Mouse (Mus musculus): Measurements from ENCODE around the gene AL607142.1. TPM values are rescaled to one million over a fixed set of nuclear protein-coding genes. Genes with fewer than 3 reads are reported as not detected.

AL607142.1 gene
- total RNA-seq, 2 experiments from 2014 or later = not detected

DNA sequence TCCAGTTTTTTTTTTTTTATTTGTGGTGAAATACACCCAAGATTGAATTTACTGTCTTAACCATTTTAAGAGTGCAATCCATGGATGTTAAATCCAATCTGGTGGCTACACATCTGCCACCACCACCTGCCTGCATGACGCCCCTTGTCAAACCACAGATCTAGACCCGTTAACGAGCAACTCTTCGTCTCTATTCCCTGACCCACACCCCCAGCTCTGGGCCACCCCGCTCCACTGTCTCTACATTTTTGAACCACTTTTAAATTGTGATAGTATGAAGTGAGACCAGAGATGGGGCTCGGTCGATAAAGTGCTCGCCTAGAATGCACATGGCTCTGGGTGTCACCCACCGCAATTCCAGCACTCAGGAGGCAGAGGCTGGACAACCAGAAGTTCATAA lies 8.3 kb upstream of the AL607142.1 start:
- DNase-seq (ENCODE audit: low spot score in 2 of 2) = no peak

DNA sequence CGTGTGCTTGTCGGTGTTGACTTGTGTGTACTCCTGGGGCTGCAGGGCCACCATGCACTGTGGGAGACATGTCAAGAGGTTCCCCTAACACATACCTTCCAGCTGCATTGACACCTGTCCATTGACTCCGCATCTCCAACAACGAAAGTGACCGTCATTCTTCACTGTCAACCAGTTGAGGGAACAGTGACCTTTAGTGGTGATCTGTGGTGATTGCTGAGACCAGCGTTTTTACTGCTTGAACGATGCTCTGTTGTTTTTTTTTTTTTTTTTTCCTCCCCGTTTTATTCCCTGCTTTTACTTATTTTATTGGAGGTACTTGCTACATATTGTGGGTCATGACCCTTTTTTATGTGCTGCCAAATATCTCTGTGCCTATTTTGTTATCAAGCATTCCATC lies 7.3 kb upstream of the AL607142.1 start:
- DNase-seq (ENCODE audit: low spot score in 2 of 2) = no peak

DNA sequence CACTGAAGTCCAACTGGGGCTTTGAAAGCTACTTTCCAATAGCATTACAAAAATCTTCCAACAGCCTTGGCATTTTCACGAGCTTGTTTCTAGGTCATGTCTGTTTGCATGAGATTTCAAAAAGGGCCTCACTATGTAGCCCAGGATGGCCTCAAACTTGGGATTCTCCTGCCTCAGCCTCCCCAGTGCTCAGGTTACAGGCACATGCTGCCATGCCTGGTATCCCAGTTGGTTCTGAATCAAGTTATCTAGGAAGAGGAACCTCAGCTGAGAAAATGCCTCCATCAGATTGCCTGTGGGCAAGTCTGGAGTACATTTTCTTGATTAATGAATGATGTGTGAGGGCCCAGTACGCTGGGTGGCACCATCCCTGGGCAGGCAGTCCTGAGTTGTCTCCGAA lies 6.6 kb upstream of the AL607142.1 start:
- DNase-seq (ENCODE audit: low spot score in 2 of 2) = no peak

DNA sequence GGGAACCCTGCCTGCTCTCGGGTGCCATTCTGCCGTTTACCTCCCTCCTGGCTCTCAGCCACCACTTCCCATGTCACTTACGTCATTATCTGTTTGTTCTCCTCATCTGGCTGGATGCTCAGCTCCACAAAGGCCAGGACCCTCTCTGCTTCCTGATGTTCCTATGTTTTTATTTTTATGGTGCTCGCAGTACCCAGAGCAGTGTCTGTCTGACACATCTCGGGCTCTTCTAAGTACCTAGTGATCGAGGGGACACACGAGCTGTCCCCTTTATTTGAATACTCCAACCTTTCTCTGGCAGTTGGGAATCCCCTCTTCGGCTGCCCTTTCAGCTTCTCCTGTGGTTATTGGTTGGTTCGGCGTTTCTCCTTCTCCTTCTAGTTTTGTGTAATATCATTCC lies 6.0 kb upstream of the AL607142.1 start:
- no peak for DNase-seq (ENCODE audit: low spot score in 2 of 2)

DNA sequence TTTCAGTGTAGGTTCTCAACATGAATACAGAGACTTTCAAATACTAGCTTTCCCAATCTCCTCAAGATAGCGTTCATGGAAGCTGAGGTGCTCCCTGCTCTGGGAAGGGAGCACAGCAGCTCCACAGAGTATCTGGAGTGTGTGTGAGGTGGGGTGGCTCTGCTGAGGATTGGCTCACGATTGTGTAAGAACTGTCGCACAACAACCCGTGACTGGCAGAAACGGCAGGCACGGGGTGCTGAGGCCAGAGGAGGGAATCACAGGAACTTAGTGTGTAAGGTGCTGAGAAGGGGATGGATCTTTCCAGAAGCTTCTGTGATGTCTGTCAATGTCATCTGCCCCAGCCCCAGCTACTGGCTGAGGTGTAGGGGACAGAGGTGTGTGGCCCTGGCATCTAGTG lies 3.1 kb upstream of the AL607142.1 start:
- DNase-seq (ENCODE audit: low spot score in 2 of 2) = no peak

DNA sequence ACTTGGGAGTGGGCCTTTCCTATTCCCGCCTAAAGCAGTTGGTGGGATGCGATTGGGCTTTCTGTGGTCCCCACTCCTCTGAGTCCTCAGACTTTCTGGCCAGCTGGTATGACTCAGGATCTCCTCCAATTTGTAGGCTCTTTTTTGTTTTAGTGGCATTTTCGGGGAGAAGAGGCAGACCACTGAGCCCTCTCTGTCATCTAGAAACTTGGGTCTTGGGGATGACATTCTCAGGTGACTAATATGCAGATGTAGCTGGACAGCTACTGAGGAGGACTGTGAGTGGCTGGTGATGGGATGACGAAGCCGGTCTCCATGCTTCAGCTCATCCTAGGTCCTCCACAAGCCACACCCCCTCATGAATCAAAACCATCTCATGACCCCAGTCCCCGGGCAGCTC lies 2.6 kb upstream of the AL607142.1 start:
- DNase-seq (ENCODE audit: low spot score in 2 of 2) = no peak

DNA sequence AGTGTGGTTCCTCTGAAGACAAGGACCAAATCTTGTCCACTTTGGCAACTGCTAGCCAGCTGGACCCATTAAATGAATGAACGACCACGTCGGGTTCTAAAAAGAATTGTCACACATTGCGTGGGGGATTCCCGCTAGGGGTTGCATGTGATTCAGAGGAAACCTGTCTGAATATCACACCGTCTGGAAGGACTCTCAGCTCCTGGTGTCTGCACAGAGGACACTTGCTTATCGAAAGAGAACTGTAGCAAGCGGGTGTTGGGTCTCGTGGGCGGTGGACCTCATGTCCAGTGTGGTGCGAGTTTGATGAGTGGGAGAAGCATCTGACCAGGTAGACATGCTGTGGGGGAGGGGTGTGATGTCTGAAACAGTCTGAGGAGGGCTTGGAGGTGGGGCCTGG lies 2.0 kb upstream of the AL607142.1 start:
- DNase-seq (ENCODE audit: low spot score in 2 of 2) = no peak

DNA sequence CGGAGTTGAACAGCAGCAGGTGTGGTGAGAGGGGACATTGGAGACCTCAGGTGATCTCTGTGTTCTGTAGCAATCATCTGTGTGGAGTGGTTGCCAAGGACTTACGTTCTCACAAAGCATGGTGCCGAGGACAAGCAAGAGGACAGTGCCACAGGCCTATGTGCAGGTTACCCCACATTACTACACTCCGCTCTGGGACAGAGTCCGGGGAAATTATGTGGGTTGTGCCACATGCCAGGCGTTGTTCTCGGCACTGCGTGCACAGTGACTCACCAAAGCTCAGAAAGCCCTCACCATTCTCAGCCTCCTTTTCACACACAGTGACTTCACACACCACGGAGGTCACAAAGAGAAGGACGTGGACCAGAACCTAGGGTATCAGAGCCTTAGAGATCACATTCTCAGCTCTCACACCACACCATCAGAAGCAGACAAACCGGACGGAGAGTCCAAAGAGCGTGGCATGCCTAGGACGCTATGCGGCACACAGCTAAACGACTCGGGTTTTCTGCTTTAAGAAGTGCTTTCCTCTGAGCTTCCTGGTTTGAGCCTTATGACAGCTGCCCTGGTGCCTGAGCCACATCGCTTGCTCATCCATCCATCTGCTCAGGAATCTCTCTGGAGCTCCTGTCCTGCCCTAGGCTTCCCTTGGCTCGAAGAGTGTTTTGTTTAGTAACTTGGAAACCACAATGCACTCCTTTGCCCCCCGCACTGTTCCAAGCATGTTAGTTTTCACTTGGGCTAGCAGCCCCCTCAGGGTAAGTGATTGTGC lies 1.3 kb upstream of the AL607142.1 start:
- no peak for DNase-seq (ENCODE audit: low spot score in 2 of 2)

DNA sequence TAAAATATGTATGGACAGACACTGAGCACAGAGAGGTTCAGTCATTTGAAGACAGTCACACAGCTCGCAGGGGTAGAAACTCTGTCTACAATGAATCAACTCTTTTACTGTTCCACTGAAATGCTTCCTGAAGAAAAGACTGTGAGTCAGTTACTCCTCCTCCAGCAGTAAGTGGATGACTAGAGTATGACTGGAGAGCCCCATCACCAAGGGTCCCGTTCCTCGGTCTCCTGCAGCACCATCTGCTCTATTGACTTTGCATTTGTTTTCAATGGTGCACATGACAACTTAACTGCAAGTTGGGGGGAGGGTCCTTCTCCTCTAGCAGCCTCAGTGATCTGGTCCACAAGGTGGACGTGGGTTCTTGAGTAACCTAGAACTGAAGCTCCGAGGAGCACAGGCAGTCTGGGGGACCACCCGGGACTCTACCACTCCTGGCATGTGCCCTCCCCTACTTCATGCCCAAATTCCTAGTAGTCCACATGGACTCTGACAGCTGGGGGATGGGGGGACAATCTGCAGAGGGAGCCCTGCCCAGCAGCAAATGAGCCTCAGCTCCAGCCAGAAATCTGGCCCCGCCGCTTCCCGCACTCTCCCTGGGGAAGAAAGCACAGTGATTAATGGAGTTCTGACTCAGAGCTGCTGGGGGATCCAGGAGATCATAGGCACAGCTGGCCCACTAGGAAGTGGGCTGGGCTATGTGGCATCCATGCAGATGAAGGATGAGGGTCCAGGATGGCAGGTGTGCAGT lies 2.2 kb downstream of the AL607142.1 start:
- DNase-seq (ENCODE audit: low spot score in 2 of 2) = peak; percentile 44 to 66

DNA sequence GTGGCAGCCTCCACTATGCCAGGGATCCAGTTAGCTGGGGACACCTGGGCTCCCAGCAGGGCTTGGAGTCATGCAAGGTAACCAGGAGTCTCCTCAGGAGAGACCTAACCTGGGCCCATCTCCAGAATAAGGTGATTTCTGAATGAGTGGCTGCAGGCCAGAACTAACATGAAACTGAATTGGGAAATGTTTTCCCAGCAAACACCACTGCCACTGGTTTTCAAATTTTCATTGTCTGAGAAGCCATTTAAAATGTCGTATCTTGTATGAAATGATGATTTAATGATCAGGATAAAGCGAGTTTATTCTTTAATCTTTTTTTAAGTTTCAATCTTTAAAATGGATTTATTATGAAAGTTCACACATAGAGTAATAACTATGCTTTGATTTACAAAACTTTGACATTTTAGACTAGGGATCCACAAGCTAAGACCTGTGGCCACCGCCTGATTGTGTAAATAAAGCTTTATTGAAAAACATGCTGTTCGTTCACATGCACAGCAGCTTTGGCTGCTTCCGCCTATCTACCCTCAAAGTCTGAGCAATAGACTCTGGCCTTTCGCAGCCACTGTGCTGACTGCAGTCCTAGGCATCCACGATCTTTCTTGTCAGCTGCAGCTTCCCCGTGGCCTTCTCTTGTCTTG lies 2.9 kb downstream of the AL607142.1 start:
- DNase-seq (ENCODE audit: low spot score in 2 of 2) = no peak

DNA sequence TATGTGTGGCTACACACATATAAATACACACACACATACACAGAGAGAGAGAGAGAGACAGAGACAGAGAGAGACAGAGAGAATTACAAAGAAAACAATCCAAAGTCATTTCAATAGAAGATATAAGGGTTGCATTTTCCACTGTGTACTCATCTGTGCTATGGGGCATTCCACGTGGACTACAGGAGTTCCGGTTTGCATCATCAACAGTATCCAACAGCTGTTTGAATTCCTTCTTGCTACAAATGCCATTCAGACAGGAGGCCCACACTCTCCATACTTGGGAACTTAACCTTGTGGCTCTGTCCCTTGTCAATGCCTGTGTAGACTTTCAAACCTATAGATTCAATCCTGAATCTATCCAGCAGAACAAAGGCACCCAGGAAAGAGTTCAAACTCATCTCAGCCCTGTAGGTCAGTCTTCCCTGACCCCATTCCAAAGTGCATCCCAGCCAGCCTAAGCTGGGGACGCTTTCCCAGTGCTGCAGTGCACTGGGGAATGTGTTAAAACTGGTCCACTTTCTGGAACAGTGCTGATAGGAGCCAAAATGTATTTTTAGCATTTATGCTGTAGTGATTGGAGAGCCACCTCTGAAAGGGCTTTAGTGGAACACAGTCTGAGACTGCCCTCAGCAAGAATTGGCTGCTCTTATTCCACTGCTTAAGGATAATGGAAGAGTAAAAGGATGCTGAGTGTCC lies 4.2 kb downstream of the AL607142.1 start:
- DNase-seq (ENCODE audit: low spot score in 2 of 2) = no peak

DNA sequence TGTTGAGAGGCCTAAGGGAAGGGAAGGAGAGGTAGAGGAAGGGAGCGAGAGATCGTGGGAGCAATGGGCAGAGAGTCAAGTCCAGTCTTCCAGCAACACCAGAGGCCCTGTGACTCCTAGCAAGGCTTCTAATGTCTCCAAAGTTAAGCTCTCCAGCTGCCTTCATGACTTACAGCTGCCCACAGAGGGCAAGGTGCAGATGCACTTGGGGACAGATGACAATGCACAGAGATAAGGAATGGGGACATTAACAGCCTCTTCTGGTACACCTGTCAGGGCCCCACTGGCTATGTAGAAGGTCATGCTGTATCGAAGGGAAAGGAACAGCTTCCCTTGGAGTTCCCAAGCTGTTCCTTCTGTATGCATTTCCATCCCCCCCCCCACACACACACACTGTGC lies 4.8 kb downstream of the AL607142.1 start:
- no peak for DNase-seq (ENCODE audit: low spot score in 2 of 2)

DNA sequence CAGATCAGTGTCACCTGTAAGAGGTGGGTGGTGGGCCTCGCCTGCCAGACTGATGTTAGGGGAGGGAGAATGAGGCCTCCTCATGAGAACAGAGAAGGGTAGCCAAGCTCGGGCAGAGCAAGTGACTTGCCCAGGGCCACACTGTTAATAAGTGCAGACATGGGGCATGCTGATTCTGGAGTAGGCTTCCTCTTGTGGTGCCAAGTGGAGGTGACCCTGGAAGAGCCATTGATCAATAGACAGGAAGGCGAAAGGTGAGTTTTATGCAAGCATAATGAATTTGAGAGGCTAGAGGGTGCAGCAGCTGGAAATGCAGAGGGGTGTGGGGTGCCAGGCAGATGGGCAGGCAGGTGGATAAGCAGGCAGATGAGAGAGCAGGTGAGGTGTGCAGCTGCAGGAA lies 6.6 kb downstream of the AL607142.1 start:
- DNase-seq (ENCODE audit: low spot score in 2 of 2) = no peak

DNA sequence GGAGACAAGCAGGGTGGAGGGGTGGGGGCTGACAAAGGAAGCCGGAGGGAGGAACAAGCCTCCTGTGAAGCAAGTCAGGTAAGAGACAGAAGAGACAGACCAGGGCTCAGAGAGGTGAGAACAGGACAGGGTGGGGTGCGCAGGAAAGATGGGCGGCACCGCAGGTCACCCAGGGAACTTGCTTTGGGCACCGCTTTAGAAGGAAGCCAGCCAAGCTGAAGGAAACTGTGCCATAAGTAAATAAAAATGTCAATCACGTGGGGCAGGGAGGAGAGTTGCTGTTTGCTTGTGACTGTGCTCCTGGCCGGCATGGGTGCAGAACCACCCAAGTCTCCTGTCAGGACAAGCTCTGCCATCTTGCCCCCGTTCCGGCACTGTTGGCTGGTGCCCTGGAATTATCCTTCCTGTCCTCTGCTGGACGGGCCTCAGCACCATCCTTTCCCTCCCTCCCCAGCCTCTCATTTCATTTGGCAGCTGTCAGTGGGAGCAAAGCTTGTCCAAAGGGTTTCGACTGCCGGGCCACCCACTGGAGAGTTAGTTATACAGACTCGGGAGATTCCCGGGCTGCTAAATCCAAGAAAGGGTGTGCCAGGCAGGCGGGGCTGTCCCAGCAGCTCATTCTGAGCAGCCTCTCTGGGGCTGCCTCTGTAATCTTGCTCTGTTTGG lies 7.2 kb downstream of the AL607142.1 start:
- no peak for DNase-seq (ENCODE audit: low spot score in 2 of 2)

DNA sequence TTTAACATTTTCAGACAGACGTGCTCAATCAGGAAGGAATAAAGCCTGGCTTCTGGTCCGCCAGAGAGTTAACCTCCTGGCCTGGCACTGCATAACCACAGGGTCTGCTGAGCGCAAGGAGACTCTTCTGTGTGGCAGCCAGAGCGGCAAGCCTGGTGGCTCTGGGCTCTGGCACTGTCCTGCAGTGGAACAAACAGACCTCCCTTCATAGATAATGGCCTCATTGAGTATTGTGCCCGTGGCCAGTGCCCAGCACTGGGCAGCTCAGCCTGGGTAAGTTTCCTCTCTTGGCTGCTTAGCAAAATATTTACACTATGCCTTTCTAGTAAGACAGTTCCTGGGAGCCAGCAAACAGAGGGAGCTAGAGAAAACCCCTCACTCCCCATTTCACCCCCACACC lies 9.3 kb downstream of the AL607142.1 start:
- peak; percentile 52 to 66 for DNase-seq (ENCODE audit: low spot score in 2 of 2)

DNA sequence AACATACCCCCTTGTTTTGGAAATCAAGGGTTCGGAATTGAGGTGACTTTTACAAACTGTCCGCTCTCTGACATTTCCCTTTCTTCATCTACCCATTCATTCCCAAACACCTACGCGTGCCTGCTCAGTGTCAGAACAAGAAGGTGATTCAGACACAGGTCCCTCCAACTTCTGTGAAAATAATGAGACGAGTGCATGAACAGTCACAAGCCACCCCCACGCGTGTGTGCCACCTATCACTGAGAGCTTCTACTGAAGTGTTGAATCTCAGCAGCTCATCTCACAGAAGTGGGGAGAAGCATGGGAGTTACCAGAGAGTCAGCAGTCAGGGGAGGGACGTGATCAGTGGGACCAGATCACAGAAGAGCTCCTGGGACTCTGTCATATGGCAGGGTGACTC lies 12.5 kb downstream of the AL607142.1 start:
- DNase-seq (ENCODE audit: low spot score in 2 of 2) = no peak

DNA sequence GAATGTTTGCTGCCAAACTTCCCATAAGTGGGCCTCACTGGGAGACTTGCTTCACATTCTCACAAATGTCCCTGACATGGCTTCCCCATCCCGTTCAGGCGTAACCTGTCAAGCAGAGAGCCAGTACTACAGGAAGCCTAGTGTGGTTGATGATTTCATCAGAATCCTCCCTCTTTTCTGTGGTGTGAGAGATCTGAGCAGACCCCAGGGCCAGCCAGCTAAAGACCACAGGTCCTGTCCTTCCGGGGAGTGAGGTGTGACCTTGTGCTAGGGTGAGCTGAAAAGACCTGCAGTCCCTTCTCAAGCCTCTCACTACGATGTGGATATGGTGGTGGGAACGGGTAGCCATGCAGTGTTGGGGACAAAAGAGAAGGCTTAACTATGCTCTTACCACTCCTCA lies 17.7 kb downstream of the AL607142.1 start:
- no peak for DNase-seq (ENCODE audit: low spot score in 2 of 2)

DNA sequence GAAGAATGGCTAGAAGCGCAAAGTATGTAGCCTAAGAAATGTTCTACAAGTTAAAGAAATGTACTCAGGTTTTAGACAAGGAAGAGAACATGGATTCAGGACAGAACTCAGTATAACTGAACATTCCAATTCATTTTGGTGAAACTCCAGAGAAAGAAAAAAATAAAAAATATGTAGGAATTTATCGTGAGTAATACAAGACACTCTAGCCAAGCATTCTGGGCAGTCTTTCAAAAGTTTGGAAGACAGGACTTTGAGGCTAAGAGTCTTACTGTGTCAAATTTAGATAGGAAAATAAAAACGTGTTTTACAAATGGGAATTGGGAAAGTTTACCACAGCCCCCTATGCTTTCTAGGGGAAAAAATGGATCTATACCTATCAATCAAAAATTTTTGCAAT lies 18.9 kb downstream of the AL607142.1 start:
- no peak for DNase-seq (ENCODE audit: low spot score in 2 of 2)

DNA sequence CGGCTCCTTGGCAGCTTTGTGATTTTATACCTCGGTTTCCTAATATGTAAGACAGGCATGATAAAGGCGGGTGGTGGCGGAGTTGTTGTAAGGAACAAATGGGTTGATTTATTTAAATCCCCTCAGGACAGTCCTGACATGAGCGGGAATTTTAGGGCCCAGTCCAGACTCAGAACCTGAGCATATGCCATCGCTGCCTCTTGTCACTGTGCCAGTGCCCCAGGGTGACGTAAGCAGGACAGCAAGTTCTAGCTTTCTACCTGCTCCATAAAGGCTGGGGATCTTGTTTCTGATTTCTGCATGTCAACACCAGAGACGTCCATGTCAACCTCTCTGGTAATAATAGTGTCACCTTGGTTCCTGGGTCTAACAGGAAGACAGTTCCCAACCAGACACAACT lies 24.7 kb downstream of the AL607142.1 start:
- no peak for DNase-seq (ENCODE audit: low spot score in 2 of 2)

DNA sequence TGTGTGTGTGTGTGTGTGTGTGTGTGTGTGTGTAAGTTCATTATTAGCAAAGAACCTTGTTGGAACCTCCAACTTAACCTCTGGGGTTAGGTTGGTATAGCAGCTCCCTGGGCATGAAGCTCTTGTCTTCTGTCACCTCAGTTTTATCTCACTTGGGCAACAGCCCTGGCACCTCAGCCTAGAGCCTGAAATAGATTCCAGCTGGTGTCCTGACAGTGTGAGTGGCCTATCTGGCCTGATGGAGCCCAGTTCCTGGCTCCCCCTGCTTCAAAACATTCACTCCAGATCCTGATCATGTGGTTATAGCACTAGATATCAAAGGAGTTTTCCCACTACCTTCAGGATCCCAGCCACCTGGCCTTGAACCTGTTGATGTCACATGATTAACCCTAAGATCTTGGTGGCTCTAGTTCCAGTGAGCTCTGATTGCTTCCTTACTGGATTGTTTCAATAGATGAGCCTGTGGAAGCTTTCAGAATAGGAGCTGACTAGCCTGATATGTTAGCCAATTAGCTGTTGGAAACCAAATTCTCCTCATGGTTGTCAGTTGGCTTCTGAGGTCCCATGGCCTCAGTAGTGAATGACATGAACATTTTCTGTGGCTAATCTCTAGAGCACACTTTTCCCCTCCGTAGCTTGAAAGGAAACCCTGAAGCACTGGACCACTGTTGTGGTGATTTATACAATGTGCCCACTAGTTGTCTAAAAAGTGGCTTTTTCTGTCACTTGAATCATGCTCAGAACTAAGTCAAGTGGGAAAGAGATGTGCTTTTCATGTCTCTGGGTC lies 27.4 kb downstream of the AL607142.1 start:
- no peak for DNase-seq (ENCODE audit: low spot score in 2 of 2)

Data from layer of hippocampus, postnatal 10 days (tissue).